Mouse (Mus musculus) urinary bladder, postnatal 14 days (tissue): ENCODE measurements around the gene Nol12.

ENCODE experiments used
- DNase-seq: peaks from one replicate; pipeline ENCODE4 v3.0.0; 2021; ENCODE audit warnings: low spot score

Gene Nol12

DNA sequence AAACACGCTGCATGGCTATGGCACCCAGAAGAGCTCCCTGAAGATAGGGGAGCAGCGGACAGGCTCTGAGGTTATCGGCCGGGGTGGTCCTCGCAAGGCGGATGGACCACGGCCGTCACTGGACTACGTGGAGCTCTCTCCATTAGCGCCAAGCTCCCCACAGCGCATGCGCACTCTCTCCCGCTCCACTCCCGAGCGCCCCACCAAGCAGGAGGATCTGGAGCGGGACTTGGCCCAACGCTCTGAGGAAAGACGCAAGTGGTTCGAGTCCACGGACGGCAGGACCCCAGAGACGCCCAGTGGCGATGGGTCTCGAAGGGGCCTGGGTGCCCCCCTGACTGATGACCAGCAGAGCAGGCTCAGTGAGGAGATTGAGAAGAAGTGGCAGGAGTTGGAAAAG is 58.2 kb downstream of the Nol12 start:
- no peak for DNase-seq
